Mouse (Mus musculus): ENCODE data around the gene Gm15155. TPM values are rescaled to one million over a fixed set of nuclear protein-coding genes. Genes with fewer than 3 reads are reported as not detected.
A peak's percentile ranks its signal among the peaks of the same experiment; 100 is the strongest.
"Not testable (repeated sequence)": the region's sequence is repeated elsewhere in the genome, so short reads cannot be mapped to it uniquely, and the experiment has no call there.

The Gm15155 gene
- polyA plus RNA-seq, 1 experiment from 2014 or later: not detected

DNA sequence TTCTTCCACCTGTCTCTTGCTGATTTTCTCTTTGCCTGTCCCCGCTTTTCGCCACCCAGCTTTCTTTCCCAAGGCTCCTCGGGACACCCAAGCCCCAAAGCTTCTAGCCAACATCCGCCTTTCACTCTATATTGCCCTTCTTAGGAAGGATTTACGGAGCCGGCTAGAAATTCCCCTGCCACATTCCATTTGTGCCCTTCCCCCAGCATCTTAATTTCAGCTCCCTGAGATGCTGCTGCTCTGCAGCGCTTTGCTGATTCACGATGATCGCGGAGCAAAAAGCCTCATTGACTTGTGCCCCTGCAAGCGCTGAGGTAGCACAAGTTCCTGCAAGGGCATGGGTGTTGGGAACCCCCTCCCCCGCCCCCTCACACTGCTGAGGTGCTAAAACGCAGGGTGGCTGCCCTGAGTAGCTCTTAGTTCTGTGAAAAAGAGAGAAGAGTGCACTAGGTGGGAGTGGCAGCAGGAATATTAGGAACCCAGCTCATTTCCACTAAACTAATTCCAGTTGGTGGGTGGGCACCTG, 1.2 kb downstream of the Gm15155 start:
- 10% methylated on average over 13 of the region's 13 CpGs for WGBS
- H3K9ac ChIP-seq: no peak overlapping the region
- H3K36me3 ChIP-seq: no peaks in the 10 kb centered on the region
- no peaks in the 10 kb centered on the region for H3K9me3 ChIP-seq
- peak overlapping the region; percentile 17 for H3K4me3 ChIP-seq
- H3K4me2 ChIP-seq: peak overlapping the region; percentile 45
- peaks cover 34% of the 10 kb centered on the region for H3K27me3 ChIP-seq
- no peak for ATAC-seq (ENCODE audit: low read depth)
- no peak overlapping the region for H3K27ac ChIP-seq (replicated peaks)
- peaks cover 6% of the 10 kb centered on the region; the same call in 1 of the 2 replicates for H3K4me1 ChIP-seq (replicated peaks)

GRCm38 (mm10) chrX:155643975-155644374, 19.4 kb downstream of the Gm15155 start:
- no peak for ATAC-seq (ENCODE audit: low read depth)
- 8% methylated on average over 1 of the region's 1 CpGs for WGBS
- no peaks in the 10 kb centered on the region for H3K36me3 ChIP-seq
- no peak overlapping the region for H3K4me3 ChIP-seq
- no peak overlapping the region for H3K9ac ChIP-seq
- H3K27ac ChIP-seq (replicated peaks): no peak overlapping the region
- no peaks in the 10 kb centered on the region for H3K27me3 ChIP-seq
- no peaks in the 10 kb centered on the region for H3K9me3 ChIP-seq
- no peaks in the 10 kb centered on the region for H3K4me1 ChIP-seq (replicated peaks)
- no peak overlapping the region for H3K4me2 ChIP-seq

DNA sequence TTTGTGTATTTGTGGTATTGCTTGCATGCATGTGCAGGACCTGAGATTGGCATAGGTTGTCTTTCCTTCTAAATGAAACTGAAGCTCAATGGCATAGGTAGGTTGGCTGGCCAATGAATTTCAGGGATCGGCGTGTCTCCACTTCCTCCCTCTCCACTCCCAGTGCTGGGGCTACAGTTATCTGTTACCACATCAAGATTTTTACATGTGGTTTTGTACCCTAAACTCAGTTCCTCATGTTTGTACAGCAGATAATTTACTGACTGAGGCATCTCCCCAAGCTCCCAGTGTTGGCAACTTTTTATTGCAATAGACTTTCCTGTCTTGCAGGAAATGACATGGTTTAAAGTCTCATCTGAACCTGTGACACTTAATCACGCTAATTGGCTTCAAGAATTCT, 21.4 kb downstream of the Gm15155 start:
- no peaks in the 10 kb centered on the region for H3K27me3 ChIP-seq
- H3K9ac ChIP-seq: no peak overlapping the region
- WGBS: 95% methylated on average over 3 of the region's 3 CpGs
- ATAC-seq (ENCODE audit: low read depth): no peak
- H3K4me1 ChIP-seq (replicated peaks): no peaks in the 10 kb centered on the region
- no peak overlapping the region for H3K4me2 ChIP-seq
- no peak overlapping the region for H3K4me3 ChIP-seq
- H3K27ac ChIP-seq (replicated peaks): no peak overlapping the region
- no peaks in the 10 kb centered on the region for H3K36me3 ChIP-seq
- no peaks in the 10 kb centered on the region for H3K9me3 ChIP-seq

GRCm38 (mm10) chrX:155657971-155658370, 33.4 kb downstream of the Gm15155 start:
- ATAC-seq (ENCODE audit: low read depth): no peak
- Histone ChIP-seq H3K9ac (no peak overlapping the region), H3K27ac (replicated peaks) (no peak overlapping the region), H3K36me3 (no peaks in the 10 kb centered on the region), H3K4me1 (replicated peaks) (no peaks in the 10 kb centered on the region), H3K4me3 (no peak overlapping the region), H3K4me2 (no peak overlapping the region), H3K27me3 (no peaks in the 10 kb centered on the region), H3K9me3 (no peaks in the 10 kb centered on the region)
- WGBS: 78% methylated on average over 1 of the region's 1 CpGs

DNA sequence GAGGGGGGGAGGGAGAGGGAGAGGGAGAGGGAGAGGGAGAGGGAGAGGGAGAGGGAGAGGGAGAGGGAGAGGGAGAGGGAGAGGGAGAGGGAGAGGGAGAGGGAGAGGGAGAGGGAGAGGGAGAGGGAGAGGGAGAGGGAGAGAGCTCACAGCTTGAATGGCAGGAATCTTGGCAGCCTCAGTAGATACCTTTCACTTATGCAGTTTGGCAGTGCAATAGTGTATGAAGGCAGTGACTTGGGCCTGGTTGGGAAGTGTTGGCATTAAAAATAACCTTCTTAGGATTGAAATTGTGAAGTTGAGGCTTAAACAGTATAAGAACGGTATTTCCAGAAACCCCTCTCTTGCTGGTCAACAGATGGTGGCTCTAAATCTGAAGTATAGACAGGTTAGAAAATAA, 65.9 kb downstream of the Gm15155 start:
- not testable (repeated sequence) for H3K27ac ChIP-seq (replicated peaks); H3K9ac ChIP-seq; ATAC-seq (ENCODE audit: low read depth); H3K4me3 ChIP-seq; H3K4me1 ChIP-seq (replicated peaks); H3K36me3 ChIP-seq; H3K9me3 ChIP-seq; H3K27me3 ChIP-seq; H3K4me2 ChIP-seq
- WGBS: 83% methylated on average over 1 of the region's 1 CpGs

- Histone ChIP-seq H3K27me3 (no peaks in the 10 kb centered on the region), H3K4me3 (no peak overlapping the region), H3K27ac (replicated peaks) (no peak overlapping the region), H3K4me1 (replicated peaks) (no peaks in the 10 kb centered on the region), H3K9ac (no peak overlapping the region), H3K9me3 (no peaks in the 10 kb centered on the region), H3K36me3 (no peaks in the 10 kb centered on the region), H3K4me2 (no peak overlapping the region)
- ATAC-seq (ENCODE audit: low read depth): no peak
- WGBS: 90% methylated on average over 3 of the region's 3 CpGs
These were observed 99.6 kb downstream of the Gm15155 start for GRCm38 (mm10) chrX:155724157-155724556.

- H3K4me3 ChIP-seq: no peak overlapping the region
- H3K4me1 ChIP-seq (replicated peaks): no peaks in the 10 kb centered on the region
- H3K9ac ChIP-seq: no peak overlapping the region
- 86% methylated on average over 1 of the region's 1 CpGs for WGBS
- no peaks in the 10 kb centered on the region for H3K9me3 ChIP-seq
- no peaks in the 10 kb centered on the region for H3K36me3 ChIP-seq
- no peak overlapping the region for H3K4me2 ChIP-seq
- H3K27ac ChIP-seq (replicated peaks): no peak overlapping the region
- no peaks in the 10 kb centered on the region for H3K27me3 ChIP-seq
- no peak for ATAC-seq (ENCODE audit: low read depth)
These were observed 103.8 kb downstream of the Gm15155 start for GRCm38 (mm10) chrX:155728387-155728786.

DNA sequence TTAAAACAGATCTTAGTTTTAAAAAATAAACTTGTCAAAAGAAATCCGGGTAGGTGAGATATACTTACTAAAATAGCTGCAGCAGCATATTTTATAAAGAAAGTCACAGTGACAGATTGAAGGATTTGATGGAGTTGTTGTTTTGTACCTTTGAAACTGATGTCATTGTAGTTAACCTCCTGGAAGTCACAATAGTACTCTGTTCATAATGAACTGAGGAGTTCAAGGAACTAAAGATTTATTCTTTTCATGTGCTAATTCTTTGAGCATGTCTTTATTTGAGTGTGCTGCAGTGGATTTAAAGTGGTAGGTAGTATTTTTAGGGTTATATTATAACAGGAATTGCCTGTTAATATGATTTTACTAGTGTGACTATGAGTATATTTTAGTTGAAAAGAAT, 263.6 kb downstream of the Gm15155 start:
- no peak for ATAC-seq (ENCODE audit: low read depth)
- no peak overlapping the region for H3K4me3 ChIP-seq
- no peak overlapping the region for H3K4me2 ChIP-seq
- no peaks in the 10 kb centered on the region for H3K9me3 ChIP-seq
- no peaks in the 10 kb centered on the region for H3K36me3 ChIP-seq
- H3K9ac ChIP-seq: no peak overlapping the region
- no peaks in the 10 kb centered on the region for H3K27me3 ChIP-seq
- WGBS: 48% methylated on average over 1 of the region's 1 CpGs
- no peak overlapping the region for H3K27ac ChIP-seq (replicated peaks)
- no peaks in the 10 kb centered on the region for H3K4me1 ChIP-seq (replicated peaks)

GRCm38 (mm10) chrX:155900040-155900439, 275.5 kb downstream of the Gm15155 start:
- Histone ChIP-seq H3K27me3 (no peaks in the 10 kb centered on the region), H3K27ac (replicated peaks) (no peak overlapping the region), H3K9me3 (no peaks in the 10 kb centered on the region), H3K4me2 (no peak overlapping the region), H3K4me3 (no peak overlapping the region), H3K9ac (no peak overlapping the region), H3K36me3 (no peaks in the 10 kb centered on the region), H3K4me1 (replicated peaks) (no peaks in the 10 kb centered on the region)
- WGBS: 81% methylated on average over 1 of the region's 1 CpGs
- ATAC-seq (ENCODE audit: low read depth): no peak

- no peaks in the 10 kb centered on the region for H3K36me3 ChIP-seq
- no peaks in the 10 kb centered on the region for H3K4me1 ChIP-seq (replicated peaks)
- no peak overlapping the region for H3K27ac ChIP-seq (replicated peaks)
- no peak overlapping the region for H3K4me3 ChIP-seq
- no peaks in the 10 kb centered on the region for H3K9me3 ChIP-seq
- H3K4me2 ChIP-seq: no peak overlapping the region
- no peaks in the 10 kb centered on the region for H3K27me3 ChIP-seq
- no peak for ATAC-seq (ENCODE audit: low read depth)
- no peak overlapping the region for H3K9ac ChIP-seq
These were observed 277.2 kb downstream of the Gm15155 start for GRCm38 (mm10) chrX:155901742-155902141.

DNA sequence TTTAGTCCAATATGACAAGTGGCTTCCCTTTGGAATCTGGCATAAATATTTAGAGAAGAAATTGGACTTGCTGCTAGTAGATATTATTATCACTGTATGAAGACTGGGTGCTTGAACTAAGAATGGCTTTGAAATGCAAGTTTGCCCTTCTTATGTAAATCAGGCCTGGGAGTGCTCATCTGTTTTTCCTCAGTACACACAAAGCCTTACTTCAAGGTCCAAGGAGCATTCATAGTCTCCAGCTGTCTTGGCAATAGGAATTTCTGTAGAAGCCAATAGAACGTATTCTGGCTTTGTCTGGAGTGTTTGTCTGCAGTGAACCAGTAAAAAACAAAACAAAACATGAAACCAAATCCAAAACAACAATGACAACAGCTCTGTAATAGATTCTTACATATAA, 278.6 kb downstream of the Gm15155 start:
- H3K4me3 ChIP-seq: no peak overlapping the region
- H3K4me2 ChIP-seq: no peak overlapping the region
- H3K9me3 ChIP-seq: no peaks in the 10 kb centered on the region
- H3K27ac ChIP-seq (replicated peaks): no peak overlapping the region
- H3K9ac ChIP-seq: no peak overlapping the region
- no peaks in the 10 kb centered on the region for H3K36me3 ChIP-seq
- H3K4me1 ChIP-seq (replicated peaks): no peaks in the 10 kb centered on the region
- WGBS: 24% methylated on average over 1 of the region's 1 CpGs
- ATAC-seq (ENCODE audit: low read depth): no peak
- H3K27me3 ChIP-seq: no peaks in the 10 kb centered on the region

DNA sequence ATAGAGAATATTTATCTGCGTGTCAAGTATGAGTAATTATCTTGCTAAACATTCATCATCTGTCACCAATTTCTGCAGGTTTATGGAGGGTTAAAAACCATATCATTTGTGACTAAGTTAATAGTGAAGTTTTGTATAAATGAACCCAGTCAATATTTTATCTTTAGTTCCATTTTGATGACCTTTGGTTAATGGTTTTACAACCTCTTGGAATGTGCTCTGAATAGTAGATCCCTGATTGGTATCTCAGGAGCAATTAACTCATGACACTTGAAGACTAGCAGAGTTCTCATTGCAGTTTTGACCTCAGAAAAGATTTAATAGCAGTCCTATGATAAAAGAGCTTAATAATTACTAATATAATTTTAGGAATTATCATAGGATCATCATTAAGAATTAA, 385.2 kb downstream of the Gm15155 start:
- WGBS: 85% methylated on average over 1 of the region's 1 CpGs
- Histone ChIP-seq H3K4me1 (replicated peaks) (no peaks in the 10 kb centered on the region), H3K4me3 (no peak overlapping the region), H3K9ac (no peak overlapping the region), H3K27ac (replicated peaks) (no peak overlapping the region), H3K27me3 (no peaks in the 10 kb centered on the region), H3K36me3 (no peaks in the 10 kb centered on the region), H3K9me3 (no peaks in the 10 kb centered on the region; the same call in 1 of the 2 replicates), H3K4me2 (no peak overlapping the region)
- no peak for ATAC-seq (ENCODE audit: low read depth)

DNA sequence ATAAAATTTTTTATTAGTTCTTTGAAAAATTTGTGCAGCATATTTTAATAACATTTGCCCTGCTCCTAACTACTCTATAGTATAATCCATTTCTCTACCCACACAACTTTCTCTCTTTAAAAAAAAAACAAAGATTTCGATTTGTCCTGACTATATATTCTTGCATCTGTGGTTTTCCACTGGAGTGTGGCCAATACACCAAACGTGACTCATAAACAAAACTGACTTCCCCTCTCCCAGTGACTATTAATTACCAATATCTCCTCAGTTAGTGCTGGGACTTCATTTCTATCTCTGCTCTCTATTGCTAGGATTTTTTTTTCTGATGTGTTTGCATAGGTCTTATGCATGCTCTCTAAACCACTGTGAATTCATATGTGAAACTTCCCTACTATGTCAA, 531.2 kb downstream of the Gm15155 start:
- Histone ChIP-seq H3K27me3 (no peaks in the 10 kb centered on the region), H3K9me3 (no peaks in the 10 kb centered on the region), H3K4me3 (no peak overlapping the region), H3K9ac (no peak overlapping the region), H3K4me1 (replicated peaks) (no peaks in the 10 kb centered on the region), H3K36me3 (no peaks in the 10 kb centered on the region), H3K4me2 (no peak overlapping the region), H3K27ac (replicated peaks) (no peak overlapping the region)
- ATAC-seq (ENCODE audit: low read depth): no peak
- WGBS: 81% methylated on average over 2 of the region's 2 CpGs
